Mouse (Mus musculus): ENCODE measurements around the gene Cnp. TPM values are rescaled to one million over a fixed set of nuclear protein-coding genes. Genes with fewer than 3 reads are reported as not detected.

Cnp gene
- polyA plus RNA-seq, 1 experiment from 2014 or later: 19.4 TPM

- H3K27ac ChIP-seq: no peak overlapping the region
- peaks cover 21% of the 10 kb centered on the region for H3K27me3 ChIP-seq
- no peak for ATAC-seq (ENCODE audit: low FRiP score)
- no peaks in the 10 kb centered on the region for H3K4me1 ChIP-seq
- H3K4me2 ChIP-seq: no peak overlapping the region
- H3K9me3 ChIP-seq: no peaks in the 10 kb centered on the region
- no peaks in the 10 kb centered on the region for H3K36me3 ChIP-seq (replicated peaks)
- H3K9ac ChIP-seq: no peak overlapping the region
- H3K4me3 ChIP-seq (replicated peaks): no peak overlapping the region
- WGBS: 81% methylated on average over 7 of the region's 7 CpGs
Measured at GRCm38 (mm10) chr11:100634530-100634929, 59.8 kb downstream of the Cnp start.

- no peaks in the 10 kb centered on the region for H3K36me3 ChIP-seq (replicated peaks)
- 7% methylated on average over 52 of the region's 52 CpGs for WGBS
- ATAC-seq (ENCODE audit: low FRiP score): peak; percentile 46; the same call in 1 of the 2 replicates
- H3K27me3 ChIP-seq: peaks cover 44% of the 10 kb centered on the region
- no peak overlapping the region for H3K27ac ChIP-seq
- peak overlapping the region; percentile 67 for H3K4me2 ChIP-seq
- peak overlapping the region; percentile 39 for H3K4me3 ChIP-seq (replicated peaks)
- H3K4me1 ChIP-seq: peaks cover 9% of the 10 kb centered on the region
- H3K9me3 ChIP-seq: no peaks in the 10 kb centered on the region
- peak overlapping the region; percentile 45; the same call in 1 of the 2 replicates for H3K9ac ChIP-seq
Measured at GRCm38 (mm10) chr11:100640159-100640906, 65.6 kb downstream of the Cnp start.

Other genes starting within 250 kb of the Cnp start
- gene Gast, start 240.5 kb upstream of the Cnp start, polyA plus RNA-seq (2016; fragmentation: Nextera tagmentation; extraction: Ambion mirVana): 1.1 TPM in 1 of 2 replicates, not detected in the other
- gene Hap1, start 218.8 kb upstream of the Cnp start, polyA plus RNA-seq (2016; fragmentation: Nextera tagmentation; extraction: Ambion mirVana): 96.3 and 116 TPM in 2 replicates
- gene Jup, start 177.1 kb upstream of the Cnp start, polyA plus RNA-seq (2016; fragmentation: Nextera tagmentation; extraction: Ambion mirVana): 37.6 and 40.5 TPM in 2 replicates
- 15.9 and 18.9 TPM in 2 replicates for gene P3h4, start 160.1 kb upstream of the Cnp start, polyA plus RNA-seq (2016; fragmentation: Nextera tagmentation; extraction: Ambion mirVana)
- gene Fkbp10, start 159.2 kb upstream of the Cnp start, polyA plus RNA-seq (2016; fragmentation: Nextera tagmentation; extraction: Ambion mirVana): 27.0 and 32.1 TPM in 2 replicates
- 106 and 111 TPM in 2 replicates for gene Nt5c3b, start 133.1 kb upstream of the Cnp start, polyA plus RNA-seq (2016; fragmentation: Nextera tagmentation; extraction: Ambion mirVana)
- 0.51 and 0.74 TPM in 2 replicates for gene Klhl10, start 133.0 kb upstream of the Cnp start, polyA plus RNA-seq (2016; fragmentation: Nextera tagmentation; extraction: Ambion mirVana)
- gene Klhl11, start 102.2 kb upstream of the Cnp start, polyA plus RNA-seq (2016; fragmentation: Nextera tagmentation; extraction: Ambion mirVana): 13.9 and 16.7 TPM in 2 replicates
- gene Acly, start 46.9 kb upstream of the Cnp start, polyA plus RNA-seq (2016; fragmentation: Nextera tagmentation; extraction: Ambion mirVana): 320 and 356 TPM in 2 replicates
- 2.1 and 2.6 TPM in 2 replicates for gene Ttc25, start 29.3 kb upstream of the Cnp start, polyA plus RNA-seq (2016; fragmentation: Nextera tagmentation; extraction: Ambion mirVana)
- gene Nkiras2, start 44.3 kb downstream of the Cnp start, polyA plus RNA-seq (2016; fragmentation: Nextera tagmentation; extraction: Ambion mirVana): 87.1 and 90.2 TPM in 2 replicates
- gene Dnajc7, start 45.3 kb downstream of the Cnp start, polyA plus RNA-seq (2016; fragmentation: Nextera tagmentation; extraction: Ambion mirVana): 299 and 310 TPM in 2 replicates
- 0.12 and 0.61 TPM in 2 replicates for gene Zfp385c, start 117.6 kb downstream of the Cnp start, polyA plus RNA-seq (2016; fragmentation: Nextera tagmentation; extraction: Ambion mirVana)
- 2.1 and 2.6 TPM in 2 replicates for gene Dhx58, start 129.4 kb downstream of the Cnp start, polyA plus RNA-seq (2016; fragmentation: Nextera tagmentation; extraction: Ambion mirVana)
- gene Kat2a, start 137.6 kb downstream of the Cnp start, polyA plus RNA-seq (2016; fragmentation: Nextera tagmentation; extraction: Ambion mirVana): 65.2 and 65.7 TPM in 2 replicates
- gene Hspb9, start 138.9 kb downstream of the Cnp start, polyA plus RNA-seq (2016; fragmentation: Nextera tagmentation; extraction: Ambion mirVana): 0.52 TPM in 1 of 2 replicates, not detected in the other
- 18.2 and 25.2 TPM in 2 replicates for gene Rab5c, start 163.3 kb downstream of the Cnp start, polyA plus RNA-seq (2016; fragmentation: Nextera tagmentation; extraction: Ambion mirVana)
- 4.4 and 4.7 TPM in 2 replicates for gene Kcnh4, start 185.0 kb downstream of the Cnp start, polyA plus RNA-seq (2016; fragmentation: Nextera tagmentation; extraction: Ambion mirVana)
- gene Hcrt, start 188.0 kb downstream of the Cnp start, polyA plus RNA-seq (2016; fragmentation: Nextera tagmentation; extraction: Ambion mirVana): 0.36 TPM in 1 of 2 replicates, not detected in the other
- gene Ghdc, start 196.1 kb downstream of the Cnp start, polyA plus RNA-seq (2016; fragmentation: Nextera tagmentation; extraction: Ambion mirVana): 3.1 and 3.3 TPM in 2 replicates

Data from forebrain, embryonic 12.5 days (tissue).